Mouse (Mus musculus) liver, adult 2 months (tissue): Measurements from ENCODE around the gene Palld.

Experiments
- CTCF ChIP-seq: fragments of 200-500 bp; IDR thresholded peaks from 2 replicates; pipeline ENCODE4 v1.5.1; 2011; ENCODE audit warnings: low read depth, low read length, control low read depth
- POLR2A ChIP-seq: fragments of 200-500 bp; IDR thresholded peaks from 2 replicates; pipeline ENCODE4 v1.6.1; 2011; ENCODE audit warnings: low read length, control low read depth; ENCODE audit not compliant: insufficient read depth; ENCODE audit errors: extremely low read depth

DNA sequence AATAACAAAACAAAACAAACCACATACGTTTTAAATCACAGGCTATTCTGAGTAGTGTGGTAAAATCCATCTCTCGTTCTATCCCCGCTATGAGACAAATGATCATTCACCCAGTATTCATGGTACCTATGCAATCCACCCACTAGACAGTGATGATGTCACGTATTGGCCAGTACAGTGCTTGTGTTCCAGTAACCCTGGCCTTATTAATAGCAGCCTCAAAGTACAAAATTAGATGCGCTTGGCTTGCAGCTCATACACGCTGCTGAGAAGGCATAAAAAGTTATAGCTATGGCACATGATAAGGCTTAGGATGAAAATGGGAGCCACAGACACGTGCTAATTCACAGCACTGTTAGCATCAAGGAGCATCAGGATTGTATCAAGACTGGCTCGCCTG lies 58.7 kb downstream of the Palld start:
- no peak for TF ChIP-seq CTCF
- TF ChIP-seq POLR2A: no peak
